Mouse (Mus musculus): ENCODE measurements around the gene Plxnd1. TPM values are rescaled to one million over a fixed set of nuclear protein-coding genes. Genes with fewer than 3 reads are reported as not detected.

Plxnd1 gene
- total RNA-seq, 1 experiment from 2014 or later = 12.4 TPM

DNA sequence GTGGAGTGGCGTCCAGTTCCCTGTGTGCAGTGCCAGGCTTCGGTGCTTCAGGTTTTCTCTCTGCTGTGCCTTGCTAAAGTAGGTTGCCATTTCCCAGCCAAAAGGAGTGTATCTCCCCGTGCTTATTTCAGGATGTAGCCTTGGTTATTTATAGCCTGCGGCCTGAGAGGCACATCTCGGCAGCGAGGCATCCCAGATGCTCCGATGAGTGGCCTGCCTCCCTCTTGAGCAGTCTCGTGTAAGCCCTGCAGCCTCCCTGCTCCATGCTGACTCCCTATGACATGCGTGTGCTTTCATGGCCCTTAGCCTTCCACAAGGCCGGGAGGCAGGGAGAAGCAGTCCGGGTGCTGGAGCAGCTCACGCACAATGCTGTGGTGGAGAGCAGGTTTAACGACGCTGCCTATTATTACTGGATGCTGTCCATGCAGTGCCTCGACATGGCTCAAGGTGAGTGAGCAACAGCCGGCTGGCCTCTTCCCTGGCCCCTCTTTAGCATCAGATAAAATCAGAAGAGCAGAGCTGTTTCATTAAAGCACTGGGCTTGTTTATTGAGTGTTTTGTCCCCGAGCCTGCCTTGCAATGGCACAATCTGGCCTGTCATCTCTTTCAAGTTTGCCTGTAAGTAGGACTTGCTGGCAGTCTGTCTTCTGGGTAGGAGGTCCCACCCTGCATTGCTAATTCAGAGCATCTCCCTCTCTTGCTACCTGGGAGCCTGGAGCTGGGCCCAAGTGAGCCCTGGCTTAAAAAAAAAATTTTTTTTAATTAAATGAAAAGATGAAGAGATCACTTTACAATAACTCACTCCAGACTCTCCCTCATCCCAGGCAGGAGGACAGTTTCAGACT, 79.0 kb downstream of the Plxnd1 start:
- no peak for ATAC-seq (replicated peaks in 1 of 2; ENCODE audit: insufficient read depth in 1 of 2, low FRiP score in 2 of 2, low TSS enrichment in 1 of 2, low read depth in 1 of 2, poor library complexity in 2 of 2, severe bottlenecking in 2 of 2)

GRCm38 (mm10) chr6:115914511-115915202, 80.1 kb downstream of the Plxnd1 start:
- ATAC-seq (replicated peaks in 1 of 2; ENCODE audit: insufficient read depth in 1 of 2, low FRiP score in 2 of 2, low TSS enrichment in 1 of 2, low read depth in 1 of 2, poor library complexity in 2 of 2, severe bottlenecking in 2 of 2) = no peak

DNA sequence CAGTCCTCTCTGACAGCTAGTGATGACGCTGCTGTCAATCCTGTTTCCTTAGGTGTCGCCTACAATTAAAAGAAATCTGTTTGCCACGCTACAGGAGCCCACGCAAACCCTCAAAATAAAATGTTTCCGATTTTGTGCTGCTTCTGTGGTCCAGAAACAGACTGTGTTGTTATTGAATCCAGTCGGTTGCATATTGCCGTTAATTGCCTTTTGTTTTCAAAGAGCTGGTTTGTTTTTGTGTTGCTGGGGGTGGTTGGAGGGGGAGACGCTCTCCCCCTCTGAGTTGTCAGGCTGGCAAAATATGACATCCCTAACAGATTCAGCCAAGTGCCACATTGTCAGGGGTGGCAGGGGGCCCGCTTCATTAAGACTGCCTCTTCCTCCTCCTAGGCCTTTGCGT, 81.3 kb downstream of the Plxnd1 start:
- ATAC-seq (replicated peaks in 1 of 2; ENCODE audit: insufficient read depth in 1 of 2, low FRiP score in 2 of 2, low TSS enrichment in 1 of 2, low read depth in 1 of 2, poor library complexity in 2 of 2, severe bottlenecking in 2 of 2) = no peak

DNA sequence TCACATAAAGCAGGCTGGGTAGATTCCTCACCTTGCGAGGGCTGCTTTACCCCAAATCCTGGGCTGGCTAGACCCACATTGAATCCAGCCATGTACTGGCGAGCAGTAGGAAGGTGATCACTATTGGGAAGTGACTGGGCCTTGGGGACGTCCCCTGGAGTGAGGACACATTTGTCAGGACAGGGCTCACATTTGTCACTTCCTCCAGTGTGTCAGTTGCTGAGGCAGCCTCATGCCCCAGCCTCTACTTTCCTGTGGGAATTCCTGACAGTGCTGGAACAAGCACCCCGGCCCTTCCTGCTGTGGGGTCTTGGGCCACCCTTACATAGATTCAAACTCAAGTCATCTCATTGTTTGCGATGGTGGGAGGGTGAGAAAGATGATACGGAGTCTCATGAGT, 83.0 kb downstream of the Plxnd1 start:
- no peak for ATAC-seq (replicated peaks in 1 of 2; ENCODE audit: insufficient read depth in 1 of 2, low FRiP score in 2 of 2, low TSS enrichment in 1 of 2, low read depth in 1 of 2, poor library complexity in 2 of 2, severe bottlenecking in 2 of 2)

DNA sequence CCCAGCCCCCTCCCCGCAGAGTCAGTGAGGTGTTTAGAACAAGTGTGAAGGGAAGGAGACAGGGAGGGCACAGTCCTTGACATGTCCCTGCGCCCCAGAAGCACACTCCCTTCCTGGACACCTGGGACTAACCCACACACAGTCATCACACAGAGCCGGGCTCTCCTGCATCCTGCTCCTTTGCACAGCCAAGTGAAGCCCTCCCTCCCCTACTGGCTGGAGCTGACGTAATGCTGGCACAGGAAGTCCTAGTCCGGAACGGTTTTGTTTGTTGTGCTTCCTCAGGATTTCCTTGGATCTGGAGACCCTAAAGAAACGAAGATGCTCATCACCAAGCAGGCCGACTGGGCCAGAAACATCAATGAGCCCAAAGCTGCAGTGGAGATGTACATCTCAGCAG, 84.9 kb downstream of the Plxnd1 start:
- peak; percentile 36 to 58; a peak in 2 of 4 replicates for ATAC-seq (replicated peaks in 1 of 2; ENCODE audit: insufficient read depth in 1 of 2, low FRiP score in 2 of 2, low TSS enrichment in 1 of 2, low read depth in 1 of 2, poor library complexity in 2 of 2, severe bottlenecking in 2 of 2)

GRCm38 (mm10) chr6:115909052-115909451, 85.8 kb downstream of the Plxnd1 start:
- ATAC-seq (replicated peaks in 1 of 2; ENCODE audit: insufficient read depth in 1 of 2, low FRiP score in 2 of 2, low TSS enrichment in 1 of 2, low read depth in 1 of 2, poor library complexity in 2 of 2, severe bottlenecking in 2 of 2) = peak; percentile 38 to 45; a peak in 3 of 4 replicates

GRCm38 (mm10) chr6:115908421-115908982, 86.3 kb downstream of the Plxnd1 start:
- no peak for ATAC-seq (replicated peaks in 1 of 2; ENCODE audit: insufficient read depth in 1 of 2, low FRiP score in 2 of 2, low TSS enrichment in 1 of 2, low read depth in 1 of 2, poor library complexity in 2 of 2, severe bottlenecking in 2 of 2)

GRCm38 (mm10) chr6:115906871-115907270, 87.9 kb downstream of the Plxnd1 start:
- peak; percentile 54 to 65 for ATAC-seq (replicated peaks in 1 of 2; ENCODE audit: insufficient read depth in 1 of 2, low FRiP score in 2 of 2, low TSS enrichment in 1 of 2, low read depth in 1 of 2, poor library complexity in 2 of 2, severe bottlenecking in 2 of 2)

DNA sequence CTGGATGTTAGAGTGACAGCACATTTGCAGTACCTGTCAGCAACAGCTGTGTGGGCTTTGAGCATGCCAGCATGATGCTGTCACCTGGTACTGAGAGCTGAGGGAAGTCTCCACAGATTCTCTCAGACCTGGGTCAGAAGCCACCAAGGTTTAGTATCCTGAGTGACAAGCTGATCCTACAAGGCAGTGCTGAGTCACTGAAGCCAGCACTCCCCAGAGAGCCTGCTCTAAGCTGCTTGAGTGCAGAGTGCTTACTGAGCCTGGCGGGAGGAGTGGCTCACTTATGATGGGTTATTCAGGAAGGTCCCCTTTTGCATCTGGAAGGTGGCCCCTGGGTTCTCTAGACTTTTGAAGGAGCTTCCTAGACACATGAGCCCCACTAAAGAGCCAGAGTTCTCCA, 88.3 kb downstream of the Plxnd1 start:
- ATAC-seq (replicated peaks in 1 of 2; ENCODE audit: insufficient read depth in 1 of 2, low FRiP score in 2 of 2, low TSS enrichment in 1 of 2, low read depth in 1 of 2, poor library complexity in 2 of 2, severe bottlenecking in 2 of 2) = peak; percentile 8 to 30; a peak in 1 of 4 replicates

- ATAC-seq (replicated peaks in 1 of 2; ENCODE audit: insufficient read depth in 1 of 2, low FRiP score in 2 of 2, low TSS enrichment in 1 of 2, low read depth in 1 of 2, poor library complexity in 2 of 2, severe bottlenecking in 2 of 2) = no peak
Observed at GRCm38 (mm10) chr6:115905568-115905967, 89.2 kb downstream of the Plxnd1 start.

Other genes with a start within 250 kb of the Plxnd1 start
- gene Tmem40, start 232.6 kb downstream of the Plxnd1 start, total RNA-seq (2017) = 20.8 and 62.5 TPM in 2 replicates
- gene Cand2, start 220.5 kb downstream of the Plxnd1 start, total RNA-seq (2017) = 7.1 and 8.6 TPM in 2 replicates
- 6,333 and 6,615 TPM in 2 replicates for gene Rpl32, start 186.3 kb downstream of the Plxnd1 start, total RNA-seq (2017)
- gene Efcab12, start 156.6 kb downstream of the Plxnd1 start, total RNA-seq (2017) = 0.31 TPM in 1 of 2 replicates, not detected in the other
- gene Mbd4, start 141.6 kb downstream of the Plxnd1 start, total RNA-seq (2017) = 24.4 and 27.3 TPM in 2 replicates
- 10.6 and 12.9 TPM in 2 replicates for gene Ift122, start 141.5 kb downstream of the Plxnd1 start, total RNA-seq (2017)
- 0.10 TPM in 1 of 2 replicates, not detected in the other for gene Rho, start 63.3 kb downstream of the Plxnd1 start, total RNA-seq (2017)
- gene H1foo, start 50.1 kb downstream of the Plxnd1 start, total RNA-seq (2017) = not detected in 2 replicates
- 19.3 and 24.3 TPM in 2 replicates for gene Tmcc1, start 198.5 kb upstream of the Plxnd1 start, total RNA-seq (2017)
- 51.1 and 55.5 TPM in 2 replicates for gene Washc2, start 213.0 kb upstream of the Plxnd1 start, total RNA-seq (2017)